Mouse (Mus musculus): ENCODE results near the gene Ankrd42. TPM values are rescaled to one million over a fixed set of nuclear protein-coding genes. Genes with fewer than 3 reads are reported as not detected.

The Ankrd42 gene
- polyA plus RNA-seq, 1 experiment = 0.03 TPM

GRCm38 (mm10) chr7:92653329-92653728, 16.4 kb upstream of the Ankrd42 start:
- Histone ChIP-seq H3K4me1 (ENCODE audit: control insufficient read depth) (peaks cover 2% of the 10 kb centered on the region; the same call in 1 of the 2 replicates), H3K36me3 (ENCODE audit: control insufficient read depth) (peaks cover 86% of the 10 kb centered on the region), H3K4me3 (replicated peaks) (no peak overlapping the region), H3K9me3 (ENCODE audit: control insufficient read depth, low read length) (no peaks in the 10 kb centered on the region), H3K27me3 (ENCODE audit: control insufficient read depth) (no peaks in the 10 kb centered on the region)
- TF ChIP-seq TAL1 (IDR thresholded peaks at IDR 0.05; ENCODE audit: low read length) (no peak), GATA1 (IDR thresholded peaks at IDR 0.05; ENCODE audit: low read length) (no peak)

GRCm38 (mm10) chr7:92647790-92648189, 10.8 kb upstream of the Ankrd42 start:
- Histone ChIP-seq H3K9me3 (ENCODE audit: control insufficient read depth, low read length) (no peaks in the 10 kb centered on the region), H3K36me3 (ENCODE audit: control insufficient read depth) (peaks cover 96% of the 10 kb centered on the region), H3K27me3 (ENCODE audit: control insufficient read depth) (no peaks in the 10 kb centered on the region), H3K4me3 (replicated peaks) (no peak overlapping the region), H3K4me1 (ENCODE audit: control insufficient read depth) (no peaks in the 10 kb centered on the region; the same call in 1 of the 2 replicates)
- no peak for TF ChIP-seq GATA1 (IDR thresholded peaks at IDR 0.05; ENCODE audit: low read length)
- TF ChIP-seq TAL1 (IDR thresholded peaks at IDR 0.05; ENCODE audit: low read length) = no peak

- Histone ChIP-seq H3K27me3 (ENCODE audit: control insufficient read depth) (no peaks in the 10 kb centered on the region), H3K36me3 (ENCODE audit: control insufficient read depth) (peaks cover 80% of the 10 kb centered on the region), H3K4me3 (replicated peaks) (no peak overlapping the region), H3K4me1 (ENCODE audit: control insufficient read depth) (peaks cover 11% of the 10 kb centered on the region), H3K9me3 (ENCODE audit: control insufficient read depth, low read length) (no peaks in the 10 kb centered on the region)
- TF ChIP-seq TAL1 (IDR thresholded peaks at IDR 0.05; ENCODE audit: low read length) (no peak), GATA1 (IDR thresholded peaks at IDR 0.05; ENCODE audit: low read length) (no peak)
Measured at GRCm38 (mm10) chr7:92642358-92642757, 5.4 kb upstream of the Ankrd42 start.

GRCm38 (mm10) chr7:92638050-92638449, 1.1 kb upstream of the Ankrd42 start:
- peaks cover 22% of the 10 kb centered on the region for H3K4me1 ChIP-seq (ENCODE audit: control insufficient read depth)
- peaks cover 36% of the 10 kb centered on the region for H3K36me3 ChIP-seq (ENCODE audit: control insufficient read depth)
- no peaks in the 10 kb centered on the region for H3K9me3 ChIP-seq (ENCODE audit: control insufficient read depth, low read length)
- H3K27me3 ChIP-seq (ENCODE audit: control insufficient read depth) = peaks cover 35% of the 10 kb centered on the region
- peak overlapping the region; percentile 68 for H3K4me3 ChIP-seq (replicated peaks)
- TF ChIP-seq GATA1 (IDR thresholded peaks at IDR 0.05; ENCODE audit: low read length) (no peak), TAL1 (IDR thresholded peaks at IDR 0.05; ENCODE audit: low read length) (no peak)

- H3K36me3 ChIP-seq (ENCODE audit: control insufficient read depth) = peaks cover 20% of the 10 kb centered on the region
- H3K27me3 ChIP-seq (ENCODE audit: control insufficient read depth) = peaks cover 39% of the 10 kb centered on the region
- H3K9me3 ChIP-seq (ENCODE audit: control insufficient read depth, low read length) = no peaks in the 10 kb centered on the region
- TF ChIP-seq GATA1 (IDR thresholded peaks at IDR 0.05; ENCODE audit: low read length) = no peak
- TF ChIP-seq TAL1 (IDR thresholded peaks at IDR 0.05; ENCODE audit: low read length) = no peak
- peaks cover 21% of the 10 kb centered on the region for H3K4me1 ChIP-seq (ENCODE audit: control insufficient read depth)
- H3K4me3 ChIP-seq (replicated peaks) = peak overlapping the region; percentile 68
Measured at GRCm38 (mm10) chr7:92636295-92637011, 489 bp downstream of the Ankrd42 start.

GRCm38 (mm10) chr7:92630167-92630566, 6.8 kb downstream of the Ankrd42 start:
- no peaks in the 10 kb centered on the region for H3K9me3 ChIP-seq (ENCODE audit: control insufficient read depth, low read length)
- no peak overlapping the region for H3K4me3 ChIP-seq (replicated peaks)
- no peaks in the 10 kb centered on the region for H3K36me3 ChIP-seq (ENCODE audit: control insufficient read depth)
- no peaks in the 10 kb centered on the region for H3K4me1 ChIP-seq (ENCODE audit: control insufficient read depth)
- H3K27me3 ChIP-seq (ENCODE audit: control insufficient read depth) = peaks cover 22% of the 10 kb centered on the region
- TF ChIP-seq GATA1 (IDR thresholded peaks at IDR 0.05; ENCODE audit: low read length) (no peak), TAL1 (IDR thresholded peaks at IDR 0.05; ENCODE audit: low read length) (no peak)

GRCm38 (mm10) chr7:92624488-92624887, 12.5 kb downstream of the Ankrd42 start:
- TF ChIP-seq GATA1 (IDR thresholded peaks at IDR 0.05; ENCODE audit: low read length) = no peak
- TF ChIP-seq TAL1 (IDR thresholded peaks at IDR 0.05; ENCODE audit: low read length) = no peak
- no peaks in the 10 kb centered on the region for H3K4me1 ChIP-seq (ENCODE audit: control insufficient read depth)
- no peaks in the 10 kb centered on the region for H3K36me3 ChIP-seq (ENCODE audit: control insufficient read depth)
- no peaks in the 10 kb centered on the region for H3K27me3 ChIP-seq (ENCODE audit: control insufficient read depth)
- H3K9me3 ChIP-seq (ENCODE audit: control insufficient read depth, low read length) = no peaks in the 10 kb centered on the region
- H3K4me3 ChIP-seq (replicated peaks) = no peak overlapping the region

- TF ChIP-seq TAL1 (IDR thresholded peaks at IDR 0.05; ENCODE audit: low read length) (no peak), GATA1 (IDR thresholded peaks at IDR 0.05; ENCODE audit: low read length) (no peak)
- no peaks in the 10 kb centered on the region for H3K4me1 ChIP-seq (ENCODE audit: control insufficient read depth)
- no peaks in the 10 kb centered on the region for H3K27me3 ChIP-seq (ENCODE audit: control insufficient read depth)
- H3K36me3 ChIP-seq (ENCODE audit: control insufficient read depth) = no peaks in the 10 kb centered on the region
- H3K9me3 ChIP-seq (ENCODE audit: control insufficient read depth, low read length) = no peaks in the 10 kb centered on the region
- no peak overlapping the region for H3K4me3 ChIP-seq (replicated peaks)
Measured at GRCm38 (mm10) chr7:92610830-92611229, 26.1 kb downstream of the Ankrd42 start.

- H3K36me3 ChIP-seq (ENCODE audit: control insufficient read depth) = no peaks in the 10 kb centered on the region
- no peaks in the 10 kb centered on the region for H3K9me3 ChIP-seq (ENCODE audit: control insufficient read depth, low read length)
- H3K27me3 ChIP-seq (ENCODE audit: control insufficient read depth) = no peaks in the 10 kb centered on the region
- H3K4me3 ChIP-seq (replicated peaks) = no peak overlapping the region
- no peaks in the 10 kb centered on the region for H3K4me1 ChIP-seq (ENCODE audit: control insufficient read depth)
- no peak for TF ChIP-seq TAL1 (IDR thresholded peaks at IDR 0.05; ENCODE audit: low read length)
- no peak for TF ChIP-seq GATA1 (IDR thresholded peaks at IDR 0.05; ENCODE audit: low read length)
Measured at GRCm38 (mm10) chr7:92604961-92605360, 32.0 kb downstream of the Ankrd42 start.

Measured in erythroblast, embryonic 14.5 days (primary cell).